Mouse (Mus musculus) heart, postnatal 0 days (tissue): ENCODE data around the gene 2310011J03Rik.

ENCODE experiments used
- CTCF ChIP-seq: IDR thresholded peaks from 2 replicates; pipeline ENCODE4 v1.5.1; 2016; ENCODE audit warnings: antibody characterized with exemption, control low read depth, low read depth
- EP300 ChIP-seq: IDR thresholded peaks from 2 replicates; pipeline ENCODE4 v1.6.1; 2016; ENCODE audit warnings: antibody characterized with exemption, low read depth

GRCm38 (mm10) chr10:80299824-80300223 lies 20.5 kb downstream of the 2310011J03Rik start:
- TF ChIP-seq CTCF (no peak), EP300 (no peak)
